Mouse (Mus musculus) layer of hippocampus, postnatal 14 days (tissue): Measurements from ENCODE around the gene Lonrf2. TPM values are rescaled to one million over a fixed set of nuclear protein-coding genes. Genes with fewer than 3 reads are reported as not detected.

Experiments
- DNase-seq, 2 experiments: peaks; one replicate each; pipeline ENCODE4 v3.0.0; 2021 to 2022; ENCODE audit warnings: low spot score in 2 of 2, mixed read lengths in 1 of 2
- long read RNA-seq, 2 experiments: library from polyadenylated mRNA; stranded (forward); transcript quantifications; one replicate each; pipeline ENCODE4 v2.0.0; 2021
- total RNA-seq, 2 experiments: library from RNA; stranded (reverse); gene quantifications; 2 replicates each; pipeline ENCODE4 v1.2.3; 2021

Lonrf2 gene
- 100 to 1,000 TPM; 116 TPM for total RNA-seq
- long read RNA-seq, experiment 1, full-length matches to known transcripts, result 16 of 29 reads
- long read RNA-seq, experiment 1, partial matches to known transcripts, result 1 of 29 reads
- long read RNA-seq, experiment 1, other reads (novel, unspliced or antisense), result 12 of 29 reads
- long read RNA-seq, experiment 2, full-length matches to known transcripts, result 16 of 35 reads
- long read RNA-seq, experiment 2, partial matches to known transcripts, result 1 of 35 reads
- long read RNA-seq, experiment 2, other reads (novel, unspliced or antisense), result 18 of 35 reads

GRCm38 (mm10) chr1:38836477-38836872 is at the start of gene Lonrf2:
TSS of gene Lonrf2 (minus strand) at chr1:38836711.
- peak; percentile 76 to 80 for DNase-seq

GRCm38 (mm10) chr1:38885956-38886355 is 49.4 kb upstream of the Lonrf2 start:
- DNase-seq, result no peak

DNA sequence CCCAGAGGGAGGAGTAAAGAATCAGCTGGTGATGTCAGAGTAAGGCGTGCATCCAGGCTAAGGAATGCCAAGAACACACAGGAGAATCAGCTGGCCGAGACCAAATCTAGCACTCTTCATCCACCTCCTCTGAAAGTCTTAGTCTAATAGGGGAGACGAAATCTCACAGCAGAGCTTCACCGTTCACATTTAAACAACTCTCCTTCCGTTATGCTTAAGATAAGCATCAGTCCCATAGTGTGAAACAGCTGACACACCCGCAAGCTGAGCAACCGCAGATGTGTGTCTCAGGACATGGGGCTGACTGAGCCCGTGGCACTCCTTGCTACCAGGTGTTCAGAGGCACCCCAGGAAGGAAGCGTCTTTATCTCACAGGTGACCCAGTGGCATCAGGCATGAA is 47.3 kb upstream of the Lonrf2 start:
- DNase-seq, result no peak

DNA sequence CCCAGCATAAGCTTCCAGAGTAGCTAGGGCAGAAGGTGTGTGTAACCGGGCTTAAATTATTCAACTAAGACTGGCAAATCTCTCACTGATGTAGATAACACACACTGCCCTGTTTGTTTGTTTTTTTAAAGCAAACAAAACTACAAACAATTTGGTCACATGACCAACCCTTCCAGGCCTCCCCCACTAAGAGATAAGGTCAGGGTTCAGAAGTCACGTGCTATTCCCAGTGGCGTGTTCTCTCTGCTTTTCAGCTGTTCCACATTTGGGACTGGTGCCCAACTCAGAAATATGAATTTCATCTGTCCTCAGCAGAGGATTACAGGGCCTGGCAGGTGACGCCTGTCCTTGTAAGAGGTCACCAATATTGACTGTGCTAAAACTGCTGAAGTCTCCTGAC is 46.2 kb upstream of the Lonrf2 start:
- no peak for DNase-seq

GRCm38 (mm10) chr1:38881366-38881765 is 44.9 kb upstream of the Lonrf2 start:
- DNase-seq, result no peak

DNA sequence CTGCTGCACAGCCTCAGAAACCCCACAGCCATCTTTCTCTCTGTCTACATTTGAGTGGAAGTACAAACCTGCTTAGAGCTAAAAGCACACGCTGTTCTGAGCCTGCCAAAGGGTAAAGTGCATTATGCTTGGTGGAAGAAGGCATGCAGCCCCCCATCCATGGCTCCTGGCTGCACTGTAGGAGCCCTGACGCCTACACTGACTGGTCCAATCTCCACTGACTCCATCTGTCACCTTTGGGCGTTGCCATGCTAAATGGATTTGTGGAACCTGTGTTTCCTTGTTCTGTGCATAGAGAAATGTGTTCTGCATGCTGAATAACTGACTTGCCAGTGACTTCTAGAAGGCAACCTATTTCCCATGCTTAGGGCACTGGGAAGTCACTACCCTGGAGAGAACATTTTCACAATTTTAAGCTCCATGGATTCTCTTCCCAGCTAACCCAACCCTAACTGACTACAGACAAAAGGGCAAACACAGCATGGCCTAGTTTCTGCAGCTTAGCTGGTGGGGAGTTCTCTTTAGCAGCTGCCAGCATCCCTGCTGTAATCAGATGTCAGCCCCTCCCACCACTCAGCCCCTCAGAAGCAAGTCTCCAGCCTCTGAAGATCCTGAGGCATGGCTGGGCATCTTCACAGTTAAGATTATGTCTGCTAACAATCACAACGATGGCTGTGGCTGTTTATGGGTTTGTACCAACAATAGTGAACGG is 40.3 kb upstream of the Lonrf2 start:
- no peak for DNase-seq

- no peak for DNase-seq
These were observed 37.4 kb upstream of the Lonrf2 start for GRCm38 (mm10) chr1:38873911-38874310.

DNA sequence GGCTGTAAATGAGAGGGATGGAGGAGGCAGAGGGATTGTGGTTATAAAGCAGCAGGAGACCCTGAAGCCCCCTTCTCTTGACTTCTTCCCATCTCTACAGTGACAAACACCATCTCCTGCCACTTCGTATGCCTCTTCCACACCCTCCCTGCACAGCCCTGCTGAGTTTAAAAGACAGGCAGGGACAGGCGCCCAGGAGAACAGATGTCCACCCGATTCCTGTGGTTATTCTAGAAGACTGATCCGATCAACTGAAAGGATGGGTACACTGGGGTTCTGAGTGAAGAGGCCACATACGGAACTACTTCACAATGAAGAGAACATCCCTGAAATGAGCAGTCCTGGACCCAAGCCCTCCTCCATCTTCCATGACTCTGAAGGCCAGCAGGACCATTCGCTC is 35.3 kb upstream of the Lonrf2 start:
- DNase-seq, result no peak

DNA sequence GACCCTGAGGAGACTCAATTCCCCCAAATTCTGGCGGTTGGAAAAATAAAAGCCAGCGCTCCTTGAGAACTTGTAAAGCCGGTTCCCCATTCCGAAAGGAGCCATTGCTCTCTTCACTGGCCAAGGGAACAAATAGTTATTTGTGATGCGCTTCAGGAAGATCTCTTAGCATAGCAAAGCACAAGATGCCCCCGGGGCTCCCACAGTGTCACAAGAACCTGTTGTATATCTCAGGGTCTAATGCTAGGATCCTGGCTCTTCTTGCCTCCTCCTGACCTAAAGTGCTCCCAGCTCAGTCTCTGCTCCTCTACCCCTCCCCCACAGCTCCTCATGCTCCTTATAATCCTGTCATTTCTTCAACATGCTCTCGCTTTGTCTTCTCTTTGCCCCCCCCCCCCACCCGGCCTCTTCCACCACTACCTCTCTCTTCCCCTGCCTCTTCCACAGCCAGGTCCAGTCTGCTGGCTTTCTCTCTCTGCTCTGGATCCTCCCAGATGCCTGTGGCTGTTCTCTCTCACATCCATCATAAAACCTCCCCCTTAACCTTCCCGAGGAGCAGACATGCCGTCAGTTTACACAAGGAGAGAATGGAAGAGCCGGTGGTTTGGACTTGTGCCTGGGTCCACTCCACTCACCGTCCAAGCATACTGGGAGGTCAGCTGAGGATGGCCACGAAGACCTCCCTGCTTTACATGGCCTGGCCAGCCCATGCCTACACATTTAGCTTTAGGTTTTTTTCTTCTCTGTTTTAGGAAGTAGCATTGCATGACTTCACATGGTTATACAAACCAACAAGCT is 33.1 kb upstream of the Lonrf2 start:
- no peak for DNase-seq

- DNase-seq, result no peak
These were observed 29.7 kb upstream of the Lonrf2 start for GRCm38 (mm10) chr1:38866242-38866641.

- DNase-seq, result no peak
These were observed 27.8 kb upstream of the Lonrf2 start for GRCm38 (mm10) chr1:38864341-38864740.

GRCm38 (mm10) chr1:38862213-38862612 is 25.7 kb upstream of the Lonrf2 start:
- peak; percentile 40 to 46 for DNase-seq

DNA sequence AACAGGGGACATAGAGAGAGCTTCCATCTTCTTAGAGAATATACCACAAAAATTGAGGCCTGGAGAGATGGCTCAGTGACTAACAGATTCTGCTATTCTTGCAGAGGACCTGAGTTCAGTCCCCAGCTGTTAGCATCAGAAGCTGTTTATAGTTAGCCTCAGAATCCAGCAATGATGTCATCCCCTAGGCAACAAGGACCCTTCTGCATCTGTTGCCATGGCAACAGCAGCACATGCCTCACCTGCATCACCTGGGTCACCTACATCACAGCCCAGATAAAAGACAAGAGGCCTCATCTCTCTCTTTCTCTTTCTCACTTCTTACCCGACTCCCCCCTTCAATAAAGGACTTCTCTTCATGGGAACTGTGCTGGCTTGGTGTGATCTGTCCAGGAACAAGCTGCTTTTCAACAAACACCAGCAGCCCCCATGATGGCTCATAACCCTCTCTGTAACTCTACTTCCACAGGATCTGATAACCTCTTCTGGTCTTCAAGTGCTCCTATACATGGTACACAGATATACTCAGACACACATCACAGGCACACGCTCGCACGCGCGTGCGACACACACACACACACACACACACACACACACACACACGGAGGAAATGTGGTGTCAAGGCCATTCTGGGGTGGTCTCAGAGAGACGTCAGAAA is 24.5 kb upstream of the Lonrf2 start:
- no peak for DNase-seq

- DNase-seq, result no peak
These were observed 23.7 kb upstream of the Lonrf2 start for GRCm38 (mm10) chr1:38860207-38860606.

DNA sequence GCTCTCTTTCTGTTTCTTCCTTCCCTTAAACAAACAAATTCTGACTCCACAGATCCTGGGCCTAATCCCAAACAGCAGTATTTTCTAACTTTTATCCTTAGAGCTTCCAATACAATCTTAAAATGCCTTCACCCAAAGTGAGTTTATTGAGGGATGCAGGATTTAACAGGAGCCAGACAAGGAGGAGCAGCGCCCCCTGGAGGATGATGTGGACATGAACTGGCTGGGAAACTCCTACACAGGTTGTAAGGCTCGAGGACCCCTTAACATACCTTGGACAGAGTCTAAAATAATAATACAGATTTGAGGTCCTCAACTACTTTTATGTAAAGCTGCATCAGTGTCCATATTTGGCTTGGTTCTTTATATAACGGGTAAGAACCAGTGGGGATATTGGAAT is 19.7 kb upstream of the Lonrf2 start:
- DNase-seq, result peak; percentile 54 to 77

GRCm38 (mm10) chr1:38852250-38852649 is 15.7 kb upstream of the Lonrf2 start:
- no peak for DNase-seq

DNA sequence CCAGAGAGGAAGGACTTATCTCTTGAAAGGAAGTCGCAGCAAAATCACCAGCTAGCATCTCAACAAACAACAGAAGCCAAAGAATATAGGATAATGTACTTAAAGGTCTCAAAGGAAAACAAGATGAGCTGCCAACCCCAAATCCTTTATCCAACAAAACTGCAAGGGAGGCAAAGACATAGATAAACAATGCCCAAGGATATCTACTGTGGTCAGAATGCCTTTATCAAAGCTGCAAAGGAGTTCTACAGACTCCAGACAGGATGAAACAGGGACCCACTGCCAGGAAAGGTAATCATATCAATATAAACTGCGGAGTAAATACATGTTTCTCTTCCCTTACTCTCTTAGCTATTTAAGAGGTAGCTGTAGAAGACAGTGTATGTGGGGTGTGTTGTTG is 14.1 kb upstream of the Lonrf2 start:
- DNase-seq, result no peak

GRCm38 (mm10) chr1:38848451-38849289 is 12.2 kb upstream of the Lonrf2 start:
- DNase-seq, result peak; percentile 34 to 70

DNA sequence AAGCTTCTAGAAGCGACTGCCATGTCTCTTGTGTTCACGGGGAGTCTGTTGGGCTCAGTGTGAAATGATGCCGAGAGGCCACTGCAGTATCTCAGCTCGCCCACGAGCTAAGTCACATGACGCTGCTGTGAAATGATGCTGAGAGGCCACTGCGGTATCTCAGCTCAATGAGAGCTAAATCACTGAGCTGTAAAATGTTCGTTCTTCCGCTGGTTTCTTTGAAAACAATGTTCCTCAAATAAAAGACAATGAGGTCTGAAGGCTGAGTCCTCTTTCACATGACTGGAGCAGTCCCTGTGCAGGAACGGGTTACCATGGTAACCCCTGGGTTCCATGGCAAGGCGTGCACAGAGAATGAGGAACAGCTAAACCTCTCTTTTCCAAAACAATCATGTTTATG is 11.5 kb upstream of the Lonrf2 start:
- peak; percentile 62 to 64 for DNase-seq

GRCm38 (mm10) chr1:38843275-38843674 is 6.8 kb upstream of the Lonrf2 start:
- DNase-seq, result no peak

DNA sequence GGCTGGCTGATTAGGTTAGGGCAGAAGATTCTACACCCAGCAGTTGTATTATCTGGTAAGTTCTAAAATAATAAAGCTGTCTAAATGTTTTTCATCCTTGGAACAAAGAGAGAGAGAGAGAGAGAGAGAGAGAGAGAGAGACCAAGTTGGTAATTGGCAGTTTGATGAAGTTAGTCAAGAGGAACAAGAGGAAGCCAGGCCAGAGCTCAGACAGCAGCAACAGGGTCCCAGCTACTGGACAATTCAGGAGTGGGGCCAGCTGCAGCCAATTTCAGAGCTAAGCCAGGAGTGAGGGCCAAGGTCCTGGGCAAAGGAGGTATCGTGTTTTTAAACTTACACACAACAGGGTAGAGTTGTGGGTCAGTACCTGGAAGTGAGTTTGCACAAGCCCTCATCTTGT is 6.3 kb upstream of the Lonrf2 start:
- DNase-seq, result no peak
